Mouse (Mus musculus): Measurements from ENCODE around the gene Olfr1290. TPM values are rescaled to one million over a fixed set of nuclear protein-coding genes. Genes with fewer than 3 reads are reported as not detected.

The Olfr1290 gene
- polyA plus RNA-seq (2015; fragmentation: Nextera tagmentation; extraction: Ambion mirVana) = not detected in 2 replicates

DNA sequence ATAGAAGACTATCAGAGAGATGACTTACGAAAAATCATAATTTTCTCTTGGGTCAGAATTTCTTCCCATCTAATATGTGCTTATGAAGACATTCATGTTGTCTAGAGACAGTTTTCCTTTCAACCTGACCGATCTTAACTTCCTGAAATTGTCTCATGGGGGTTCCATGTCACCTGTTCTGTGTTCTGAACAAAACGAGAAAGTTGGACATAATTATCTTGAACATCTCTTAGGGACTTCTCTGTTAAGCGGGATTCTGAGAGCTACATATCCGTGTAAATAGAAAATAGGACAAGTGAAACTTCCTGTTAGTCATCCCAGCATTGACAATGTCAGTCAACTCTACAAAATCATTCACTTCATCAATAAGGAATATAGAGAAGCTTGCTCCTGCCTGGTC lies at the start of gene Olfr1290:
Gene Olfr1290, minus strand, starts transcription at position 101 of the 400 bp plus-strand sequence.
- no peaks in the 10 kb centered on the region for H3K4me1 ChIP-seq (replicated peaks; ENCODE audit: control insufficient read depth, insufficient read depth, low read length)
- H3K27me3 ChIP-seq (replicated peaks; ENCODE audit: control insufficient read depth, insufficient read depth, low read length) = no peaks in the 10 kb centered on the region
- no peak for ATAC-seq
- H3K9me3 ChIP-seq (ENCODE audit: control insufficient read depth, low read length) = no peaks in the 10 kb centered on the region
- H3K4me3 ChIP-seq (replicated peaks; ENCODE audit: low read length) = no peak within 1 kb of the TSS
- H3K9ac ChIP-seq (replicated peaks; ENCODE audit: low read depth, low read length) = no peak within 1 kb of the TSS
- H3K27ac ChIP-seq (ENCODE audit: low read length) = no peak within 1 kb of the TSS
- H3K36me3 ChIP-seq (ENCODE audit: control insufficient read depth, insufficient read depth) = no peaks in the 10 kb centered on the region
- no peak within 1 kb of the TSS for H3K4me2 ChIP-seq (ENCODE audit: low read length)
- 85% methylated on average over 5 of the region's 5 CpGs for WGBS

DNA sequence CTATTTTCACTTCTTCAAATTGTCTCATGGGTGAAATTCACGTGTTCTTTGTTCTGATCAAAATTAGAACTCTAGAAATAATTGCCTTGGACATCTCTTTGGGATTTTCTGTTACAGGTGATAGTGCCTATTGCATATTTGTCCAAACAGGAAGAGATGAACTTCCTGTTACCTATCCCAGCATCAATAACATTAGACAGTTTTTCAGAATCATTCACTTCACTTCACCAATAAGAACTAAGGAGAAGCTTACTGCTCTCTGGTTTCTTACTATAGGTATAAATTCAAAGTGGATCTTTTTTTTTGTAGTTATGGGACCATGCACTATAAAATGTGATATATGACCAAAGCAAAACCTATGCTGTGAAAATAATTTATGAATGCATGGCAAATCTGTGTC lies 46.6 kb upstream of the Olfr1290 start, which contains the start of gene Olfr1294:
Gene Olfr1294, minus strand, starts transcription at position 101 of the 400 bp plus-strand sequence.
- no peaks in the 10 kb centered on the region for H3K36me3 ChIP-seq (ENCODE audit: control insufficient read depth, insufficient read depth)
- H3K4me2 ChIP-seq (ENCODE audit: low read length) = no peak within 1 kb of the TSS
- H3K4me1 ChIP-seq (replicated peaks; ENCODE audit: control insufficient read depth, insufficient read depth, low read length) = no peaks in the 10 kb centered on the region
- 47% methylated on average over 1 of the region's 1 CpGs for WGBS
- no peak within 1 kb of the TSS for H3K9ac ChIP-seq (replicated peaks; ENCODE audit: low read depth, low read length)
- H3K27me3 ChIP-seq (replicated peaks; ENCODE audit: control insufficient read depth, insufficient read depth, low read length) = no peaks in the 10 kb centered on the region
- H3K27ac ChIP-seq (ENCODE audit: low read length) = no peak within 1 kb of the TSS
- no peaks in the 10 kb centered on the region for H3K9me3 ChIP-seq (ENCODE audit: control insufficient read depth, low read length)
- H3K4me3 ChIP-seq (replicated peaks; ENCODE audit: low read length) = no peak within 1 kb of the TSS
- ATAC-seq = no peak

DNA sequence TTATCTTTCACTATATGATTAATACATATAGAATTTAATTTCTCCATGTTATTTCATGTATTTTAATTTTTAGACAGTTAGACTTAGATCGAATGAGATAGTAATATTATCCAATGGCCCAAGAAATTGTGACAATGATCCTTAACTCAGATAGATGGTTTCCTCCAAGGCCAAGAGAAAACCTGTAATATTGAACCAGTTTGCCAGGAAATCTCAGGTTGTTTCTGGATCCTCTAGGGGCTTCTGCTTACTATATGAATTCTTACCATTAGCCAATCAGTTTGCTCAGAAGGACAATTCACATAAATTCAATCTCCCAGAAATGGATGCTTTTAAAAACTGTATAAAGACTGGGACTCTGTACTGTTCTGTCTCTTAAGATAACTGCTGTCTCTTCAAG lies 31.3 kb upstream of the Olfr1290 start, which contains the start of gene Olfr1293-ps:
Gene Olfr1293-ps, plus strand, starts transcription at position 301 of the 400 bp plus-strand sequence.
- no peak for ATAC-seq
- Histone ChIP-seq H3K4me1 (replicated peaks; ENCODE audit: control insufficient read depth, insufficient read depth, low read length) (no peaks in the 10 kb centered on the region), H3K36me3 (ENCODE audit: control insufficient read depth, insufficient read depth) (no peaks in the 10 kb centered on the region), H3K9me3 (ENCODE audit: control insufficient read depth, low read length) (no peaks in the 10 kb centered on the region), H3K27me3 (replicated peaks; ENCODE audit: control insufficient read depth, insufficient read depth, low read length) (no peaks in the 10 kb centered on the region), H3K27ac (ENCODE audit: low read length) (no peak within 1 kb of the TSS), H3K4me2 (ENCODE audit: low read length) (no peak within 1 kb of the TSS), H3K9ac (replicated peaks; ENCODE audit: low read depth, low read length) (no peak within 1 kb of the TSS), H3K4me3 (replicated peaks; ENCODE audit: low read length) (no peak within 1 kb of the TSS)
- 84% methylated on average over 1 of the region's 1 CpGs for WGBS

DNA sequence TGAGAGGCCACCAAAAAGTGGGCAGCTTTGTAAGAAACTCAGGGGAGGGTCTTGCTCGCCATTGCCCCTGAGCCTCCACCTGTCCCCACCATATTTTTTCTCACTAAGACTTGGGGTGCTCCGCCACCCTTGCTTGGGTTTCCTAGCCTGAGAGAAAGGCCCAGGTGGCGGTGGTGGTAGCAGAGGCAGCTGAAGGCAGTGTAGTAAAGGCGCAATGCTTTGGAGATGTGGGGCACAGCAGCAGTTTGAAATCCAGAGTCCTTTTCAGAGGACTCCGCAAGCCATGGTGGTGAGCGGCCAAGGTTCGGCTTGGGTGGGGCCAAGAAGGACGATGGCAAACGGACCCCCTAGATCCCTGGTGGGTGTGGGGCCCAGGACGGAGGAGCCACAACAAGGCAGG lies 23.8 kb upstream of the Olfr1290 start:
- H3K9ac ChIP-seq (replicated peaks; ENCODE audit: low read depth, low read length) = no peak overlapping the region
- no peak overlapping the region for H3K27ac ChIP-seq (ENCODE audit: low read length)
- no peaks in the 10 kb centered on the region for H3K36me3 ChIP-seq (ENCODE audit: control insufficient read depth, insufficient read depth)
- WGBS = 90% methylated on average over 10 of the region's 10 CpGs
- no peak overlapping the region for H3K4me3 ChIP-seq (replicated peaks; ENCODE audit: low read length)
- no peaks in the 10 kb centered on the region for H3K4me1 ChIP-seq (replicated peaks; ENCODE audit: control insufficient read depth, insufficient read depth, low read length)
- H3K27me3 ChIP-seq (replicated peaks; ENCODE audit: control insufficient read depth, insufficient read depth, low read length) = no peaks in the 10 kb centered on the region
- no peak for ATAC-seq
- H3K4me2 ChIP-seq (ENCODE audit: low read length) = no peak overlapping the region
- H3K9me3 ChIP-seq (ENCODE audit: control insufficient read depth, low read length) = no peaks in the 10 kb centered on the region

DNA sequence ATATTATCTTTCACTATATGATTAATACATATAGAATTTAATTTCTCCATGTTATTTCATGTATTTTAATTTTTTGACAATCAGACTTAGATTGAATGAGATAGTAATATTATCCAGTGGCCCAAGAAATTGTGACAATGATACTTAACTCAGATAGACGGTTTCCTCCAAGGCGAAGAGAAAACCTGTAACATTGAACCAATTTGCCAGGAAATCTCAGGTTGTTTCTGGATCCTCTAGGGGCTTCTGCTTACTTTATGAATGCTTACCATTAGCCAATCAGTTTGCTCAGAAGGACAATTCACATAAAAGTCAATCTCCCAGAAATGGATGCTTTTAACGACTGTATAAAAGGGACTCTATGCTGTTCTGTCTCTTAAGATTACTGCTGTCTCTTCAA lies 3.3 kb upstream of the Olfr1290 start, which contains the start of gene Olfr1291-ps1:
Gene Olfr1291-ps1, plus strand, starts transcription at position 301 of the 400 bp plus-strand sequence.
- no peak within 1 kb of the TSS for H3K9ac ChIP-seq (replicated peaks; ENCODE audit: low read depth, low read length)
- no peaks in the 10 kb centered on the region for H3K9me3 ChIP-seq (ENCODE audit: control insufficient read depth, low read length)
- ATAC-seq = no peak
- no peak within 1 kb of the TSS for H3K4me2 ChIP-seq (ENCODE audit: low read length)
- H3K36me3 ChIP-seq (ENCODE audit: control insufficient read depth, insufficient read depth) = no peaks in the 10 kb centered on the region
- H3K4me1 ChIP-seq (replicated peaks; ENCODE audit: control insufficient read depth, insufficient read depth, low read length) = no peaks in the 10 kb centered on the region
- no peaks in the 10 kb centered on the region for H3K27me3 ChIP-seq (replicated peaks; ENCODE audit: control insufficient read depth, insufficient read depth, low read length)
- 91% methylated on average over 3 of the region's 3 CpGs for WGBS
- no peak within 1 kb of the TSS for H3K27ac ChIP-seq (ENCODE audit: low read length)
- H3K4me3 ChIP-seq (replicated peaks; ENCODE audit: low read length) = no peak within 1 kb of the TSS

DNA sequence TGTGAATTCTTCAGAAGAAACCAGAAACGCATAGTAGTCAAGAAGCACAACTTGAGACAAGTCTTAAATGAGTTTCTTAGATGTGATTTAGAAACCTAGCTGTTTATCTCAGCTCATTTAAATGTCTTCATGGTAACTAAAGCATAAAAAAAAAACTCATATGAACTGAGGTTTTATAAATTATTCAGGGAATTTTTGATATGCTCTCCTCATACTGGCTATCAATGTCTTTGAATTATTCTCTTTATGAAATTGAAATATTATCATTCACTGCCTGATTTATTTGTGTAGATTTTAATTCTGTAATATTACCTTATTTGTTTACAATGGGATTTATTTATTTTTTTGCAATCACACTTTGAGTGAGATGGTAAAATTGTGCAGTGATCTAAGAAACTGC lies 13.1 kb downstream of the Olfr1290 start, which contains the start of gene Olfr1289:
Gene Olfr1289, plus strand, starts transcription at position 301 of the 400 bp plus-strand sequence.
- Histone ChIP-seq H3K27me3 (replicated peaks; ENCODE audit: control insufficient read depth, insufficient read depth, low read length) (no peaks in the 10 kb centered on the region), H3K4me1 (replicated peaks; ENCODE audit: control insufficient read depth, insufficient read depth, low read length) (no peaks in the 10 kb centered on the region), H3K9ac (replicated peaks; ENCODE audit: low read depth, low read length) (no peak within 1 kb of the TSS), H3K36me3 (ENCODE audit: control insufficient read depth, insufficient read depth) (no peaks in the 10 kb centered on the region), H3K4me3 (replicated peaks; ENCODE audit: low read length) (no peak within 1 kb of the TSS), H3K27ac (ENCODE audit: low read length) (no peak within 1 kb of the TSS), H3K4me2 (ENCODE audit: low read length) (no peak within 1 kb of the TSS), H3K9me3 (ENCODE audit: control insufficient read depth, low read length) (no peaks in the 10 kb centered on the region)
- ATAC-seq = no peak
- 82% methylated on average over 1 of the region's 1 CpGs for WGBS

DNA sequence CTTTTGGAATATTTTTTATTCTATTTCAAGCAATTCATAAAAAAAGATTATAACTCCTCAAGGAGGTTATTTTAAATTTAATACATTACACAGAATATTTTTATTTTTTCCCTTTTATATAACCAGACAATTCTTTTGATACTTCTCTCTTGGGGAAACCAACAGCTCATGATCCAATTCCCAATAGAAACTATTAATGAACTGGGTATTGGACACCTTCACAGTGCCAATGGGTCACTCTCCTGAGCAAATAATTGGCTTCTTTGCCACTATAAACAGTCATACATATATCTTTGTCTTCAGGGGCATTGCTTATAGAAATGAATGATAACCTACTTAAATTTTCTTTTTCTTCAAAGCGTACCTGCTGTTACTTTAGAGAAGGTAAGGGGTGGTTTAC lies 19.8 kb downstream of the Olfr1290 start, which contains the start of gene Olfr1288:
Gene Olfr1288, plus strand, starts transcription at position 301 of the 400 bp plus-strand sequence.
- Histone ChIP-seq H3K9me3 (ENCODE audit: control insufficient read depth, low read length) (no peaks in the 10 kb centered on the region), H3K4me1 (replicated peaks; ENCODE audit: control insufficient read depth, insufficient read depth, low read length) (no peaks in the 10 kb centered on the region), H3K9ac (replicated peaks; ENCODE audit: low read depth, low read length) (no peak within 1 kb of the TSS), H3K27ac (ENCODE audit: low read length) (no peak within 1 kb of the TSS), H3K4me2 (ENCODE audit: low read length) (no peak within 1 kb of the TSS), H3K27me3 (replicated peaks; ENCODE audit: control insufficient read depth, insufficient read depth, low read length) (no peaks in the 10 kb centered on the region), H3K4me3 (replicated peaks; ENCODE audit: low read length) (no peak within 1 kb of the TSS), H3K36me3 (ENCODE audit: control insufficient read depth, insufficient read depth) (no peaks in the 10 kb centered on the region)
- ATAC-seq = no peak
- WGBS = 93% methylated on average over 1 of the region's 1 CpGs

DNA sequence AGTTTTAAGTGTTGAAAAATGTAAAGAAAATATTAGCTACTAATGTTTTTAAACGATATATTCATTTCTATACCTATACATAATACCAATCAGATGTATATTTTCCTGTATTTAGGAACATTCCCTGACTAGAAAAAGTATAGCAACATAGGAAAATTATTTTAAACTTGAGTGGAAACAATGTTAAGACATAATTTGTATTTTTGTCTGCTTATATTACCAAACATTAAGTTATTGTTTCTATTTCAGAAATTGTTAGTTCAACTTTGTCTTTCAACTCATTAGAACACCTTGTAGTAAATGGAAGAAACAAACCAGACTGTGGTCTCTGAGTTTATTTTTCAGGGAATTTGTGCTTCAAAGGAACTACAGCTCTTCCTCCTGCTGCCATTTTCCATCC lies 44.8 kb downstream of the Olfr1290 start, which contains the start of gene Olfr1287:
Gene Olfr1287, plus strand, starts transcription at position 301 of the 400 bp plus-strand sequence.
- Histone ChIP-seq H3K4me1 (replicated peaks; ENCODE audit: control insufficient read depth, insufficient read depth, low read length) (no peaks in the 10 kb centered on the region), H3K9ac (replicated peaks; ENCODE audit: low read depth, low read length) (no peak within 1 kb of the TSS), H3K27me3 (replicated peaks; ENCODE audit: control insufficient read depth, insufficient read depth, low read length) (no peaks in the 10 kb centered on the region), H3K9me3 (ENCODE audit: control insufficient read depth, low read length) (no peaks in the 10 kb centered on the region), H3K36me3 (ENCODE audit: control insufficient read depth, insufficient read depth) (no peaks in the 10 kb centered on the region), H3K27ac (ENCODE audit: low read length) (no peak within 1 kb of the TSS), H3K4me3 (replicated peaks; ENCODE audit: low read length) (no peak within 1 kb of the TSS), H3K4me2 (ENCODE audit: low read length) (no peak within 1 kb of the TSS)
- WGBS = 80% methylated on average over 1 of the region's 1 CpGs
- no peak for ATAC-seq

Data from forebrain, embryonic 16.5 days (tissue).